In genomic region chr17:12090261-12090927, GRCm38 (mm10) we compare ENCODE assay signal across 23 mouse cellular contexts. TPM values are rescaled to one million over a fixed set of nuclear protein-coding genes. Genes with fewer than 3 reads are reported as not detected.
DNase-seq lines count a peak whose midpoint lies in the region; ATAC-seq and TF ChIP-seq lines count a peak whose summit lies in the region.
"Had no signal": no experiment of that assay in that cellular context is flagged by ENCODE, and none has a peak within 500 bp of the region (broad histone marks: within the 10 kb centered on the region; RNA-seq: fewer than 3 reads in every experiment).

No protein-coding gene starts in this region.

- ATAC-seq in hindbrain, postnatal 0 days, result peak; percentile 67
- no peak for ATAC-seq in hindbrain, embryonic 14.5 days (ENCODE audit: low FRiP score)
- ATAC-seq in midbrain, postnatal 0 days (ENCODE audit: low FRiP score), result no peak
- no peak for ATAC-seq in midbrain, embryonic 15.5 days (replicated peaks)
- ATAC-seq: activated CD4-positive, CD25-positive, alpha-beta regulatory T cell, adult 4 months; forebrain, embryonic 13.5 days; forebrain, embryonic 16.5 days; intestine, embryonic 15.5 days had no signal

- H3K4me1 ChIP-seq in heart, embryonic 10.5 days, result no peaks in the 10 kb centered on the region
- H3K4me1 ChIP-seq in heart, adult 2 months (ENCODE audit: control insufficient read depth, insufficient read depth, low read length), result no peaks in the 10 kb centered on the region
- no peaks in the 10 kb centered on the region for H3K4me1 ChIP-seq in hindbrain, postnatal 0 days (ENCODE audit: insufficient read depth, low read length)
- H3K4me1 ChIP-seq in hindbrain, embryonic 14.5 days (replicated peaks; ENCODE audit: control insufficient read depth, insufficient read depth, low read length), result no peaks in the 10 kb centered on the region
- no peaks in the 10 kb centered on the region for H3K4me1 ChIP-seq in midbrain, postnatal 0 days (ENCODE audit: insufficient read depth, low read length)
- 0 out of 2 replicates have a peak, but pooled peaks cover 6% of the 10 kb centered on the region for H3K4me1 ChIP-seq in midbrain, embryonic 15.5 days
- H3K4me1 ChIP-seq: forebrain, embryonic 13.5 days; heart, embryonic 12.5 days; heart, embryonic 15.5 days; intestine, embryonic 15.5 days had no signal

- no peak for TF ChIP-seq CTCF in heart, adult 2 months (IDR thresholded peaks at IDR 0.05)
- no peak for TF ChIP-seq CTCF in hindbrain, postnatal 0 days (IDR thresholded peaks at IDR 0.05; ENCODE audit: low read depth)
- no peak for TF ChIP-seq CTCF in midbrain, postnatal 0 days (IDR thresholded peaks at IDR 0.05)

- no peak for TF ChIP-seq POLR2A in heart, adult 2 months (IDR thresholded peaks at IDR 0.05; ENCODE audit: insufficient read depth, low read depth, low read length)

- no peak overlapping the region for H3K4me2 ChIP-seq in hindbrain, postnatal 0 days (ENCODE audit: low read depth, low read length)
- no peak overlapping the region for H3K4me2 ChIP-seq in hindbrain, embryonic 14.5 days (replicated peaks)
- H3K4me2 ChIP-seq in midbrain, postnatal 0 days (ENCODE audit: low read depth, low read length, poor library complexity, severe bottlenecking), result no peak overlapping the region
- H3K4me2 ChIP-seq in midbrain, embryonic 15.5 days, result no peak overlapping the region
- H3K4me2 ChIP-seq: forebrain, embryonic 13.5 days; heart, embryonic 12.5 days; heart, embryonic 15.5 days; intestine, embryonic 15.5 days had no signal

- WGBS in heart, embryonic 10.5 days, result 57% methylated on average over 5 of the region's 5 CpGs
- WGBS in heart, adult 2 months, result 67% methylated on average over 5 of the region's 5 CpGs
- WGBS in hindbrain, postnatal 0 days, result 41% methylated on average over 5 of the region's 5 CpGs
- 60% methylated on average over 5 of the region's 5 CpGs for WGBS in hindbrain, embryonic 14.5 days
- WGBS in midbrain, postnatal 0 days, result 51% methylated on average over 5 of the region's 5 CpGs
- WGBS in midbrain, embryonic 15.5 days, result 46% methylated on average over 5 of the region's 5 CpGs

- no peaks in the 10 kb centered on the region for H3K79me2 ChIP-seq in heart, adult 2 months (replicated peaks; ENCODE audit: control insufficient read depth, insufficient read depth, low read length)

- no peaks in the 10 kb centered on the region for H3K27me3 ChIP-seq in heart, embryonic 10.5 days (ENCODE audit: insufficient read depth, poor library complexity, severe bottlenecking)
- no peaks in the 10 kb centered on the region for H3K27me3 ChIP-seq in heart, adult 2 months (ENCODE audit: control insufficient read depth, insufficient read depth, low read length)
- H3K27me3 ChIP-seq in hindbrain, postnatal 0 days (ENCODE audit: insufficient read depth, low read length), result no peaks in the 10 kb centered on the region
- no peaks in the 10 kb centered on the region for H3K27me3 ChIP-seq in hindbrain, embryonic 14.5 days (ENCODE audit: control insufficient read depth, insufficient read depth, low read length)
- no peaks in the 10 kb centered on the region for H3K27me3 ChIP-seq in midbrain, postnatal 0 days (ENCODE audit: insufficient read depth, low read length)
- H3K27me3 ChIP-seq in midbrain, embryonic 15.5 days (replicated peaks), result no peaks in the 10 kb centered on the region
- H3K27me3 ChIP-seq: forebrain, embryonic 13.5 days; heart, embryonic 12.5 days; heart, embryonic 15.5 days; intestine, embryonic 15.5 days had no signal

- H3K9ac ChIP-seq in heart, adult 2 months (ENCODE audit: low read depth, low read length), result no peak overlapping the region
- no peak overlapping the region for H3K9ac ChIP-seq in hindbrain, postnatal 0 days (replicated peaks; ENCODE audit: low read length)
- H3K9ac ChIP-seq in hindbrain, embryonic 14.5 days, result no peak overlapping the region
- no peak overlapping the region for H3K9ac ChIP-seq in midbrain, postnatal 0 days (replicated peaks; ENCODE audit: low read length, poor library complexity, severe bottlenecking)
- H3K9ac ChIP-seq in midbrain, embryonic 15.5 days, result no peak overlapping the region
- H3K9ac ChIP-seq: forebrain, embryonic 13.5 days; heart, embryonic 12.5 days; heart, embryonic 15.5 days; intestine, embryonic 15.5 days had no signal

- no peak for TF ChIP-seq EP300 in heart, adult 2 months (IDR thresholded peaks at IDR 0.05; ENCODE audit: insufficient read depth, low read depth, low read length)

- intact Hi-C loops in heart, adult 2 months (cut with DNase I), result no loop called here

- no peak overlapping the region for H3K4me3 ChIP-seq in heart, embryonic 10.5 days
- H3K4me3 ChIP-seq in heart, adult 2 months, result no peak overlapping the region
- no peak overlapping the region for H3K4me3 ChIP-seq in hindbrain, postnatal 0 days (ENCODE audit: low read length)
- no peak overlapping the region for H3K4me3 ChIP-seq in hindbrain, embryonic 14.5 days (replicated peaks; ENCODE audit: low read length)
- H3K4me3 ChIP-seq in midbrain, postnatal 0 days (ENCODE audit: low read depth, low read length), result no peak overlapping the region
- no peak overlapping the region for H3K4me3 ChIP-seq in midbrain, embryonic 15.5 days
- H3K4me3 ChIP-seq: forebrain, embryonic 10.5 days; forebrain, embryonic 13.5 days; heart, embryonic 12.5 days; heart, embryonic 15.5 days; intestine, embryonic 15.5 days had no signal

- DNase-seq in cerebellum, postnatal 10 days, result peak; percentile 76 to 85
- DNase-seq in cerebellum, adult 8-10 months, result no peak
- peak; percentile 70 for DNase-seq in heart, embryonic 10.5 days (ENCODE audit: low spot score)
- no peak for DNase-seq in heart, adult 2 months
- DNase-seq in hindbrain, postnatal 0 days (ENCODE audit: low spot score), result peak; percentile 51
- DNase-seq in hindbrain, embryonic 14.5 days (ENCODE audit: low spot score), result no peak
- peak; percentile 62 for DNase-seq in midbrain, postnatal 0 days (ENCODE audit: low spot score)
- DNase-seq: adrenal gland, adult 8-10 months; adrenal gland, postnatal 25 days; cerebellum, adult 9-10 months; gastrocnemius, postnatal 10 days; gastrocnemius, postnatal 36 days; heart, postnatal 10 days; heart, postnatal 36 days; kidney, adult 11 months had no signal

- no peak overlapping the region for H3K27ac ChIP-seq in heart, embryonic 10.5 days
- no peak overlapping the region for H3K27ac ChIP-seq in heart, adult 2 months
- no peak overlapping the region for H3K27ac ChIP-seq in hindbrain, postnatal 0 days
- H3K27ac ChIP-seq in hindbrain, embryonic 14.5 days, result no peak overlapping the region
- no peak overlapping the region for H3K27ac ChIP-seq in midbrain, postnatal 0 days (ENCODE audit: low read depth, low read length)
- no peak overlapping the region for H3K27ac ChIP-seq in midbrain, embryonic 15.5 days
- H3K27ac ChIP-seq: forebrain, embryonic 10.5 days; forebrain, embryonic 13.5 days; heart, embryonic 15.5 days; intestine, embryonic 15.5 days had no signal

- no peaks in the 10 kb centered on the region for H3K36me3 ChIP-seq in heart, embryonic 10.5 days
- H3K36me3 ChIP-seq in heart, adult 2 months (ENCODE audit: control insufficient read depth, insufficient read depth, low read length), result no peaks in the 10 kb centered on the region
- H3K36me3 ChIP-seq in hindbrain, postnatal 0 days (ENCODE audit: insufficient read depth, low read length), result no peaks in the 10 kb centered on the region
- H3K36me3 ChIP-seq in hindbrain, embryonic 14.5 days (replicated peaks; ENCODE audit: control insufficient read depth, insufficient read depth), result no peaks in the 10 kb centered on the region
- no peaks in the 10 kb centered on the region for H3K36me3 ChIP-seq in midbrain, postnatal 0 days (ENCODE audit: insufficient read depth, low read length)
- no peaks in the 10 kb centered on the region for H3K36me3 ChIP-seq in midbrain, embryonic 15.5 days (replicated peaks)
- H3K36me3 ChIP-seq: forebrain, embryonic 10.5 days; heart, embryonic 12.5 days; heart, embryonic 15.5 days; intestine, embryonic 15.5 days had no signal

- H3K9me3 ChIP-seq in heart, embryonic 10.5 days, result no peaks in the 10 kb centered on the region
- H3K9me3 ChIP-seq in hindbrain, postnatal 0 days (ENCODE audit: low read length), result no peaks in the 10 kb centered on the region
- H3K9me3 ChIP-seq in hindbrain, embryonic 14.5 days (ENCODE audit: control insufficient read depth, low read length), result no peaks in the 10 kb centered on the region
- H3K9me3 ChIP-seq in midbrain, postnatal 0 days (ENCODE audit: low read length), result no peaks in the 10 kb centered on the region
- no peaks in the 10 kb centered on the region for H3K9me3 ChIP-seq in midbrain, embryonic 15.5 days
- H3K9me3 ChIP-seq: forebrain, embryonic 10.5 days; forebrain, embryonic 13.5 days; heart, embryonic 12.5 days; heart, embryonic 15.5 days; intestine, embryonic 15.5 days had no signal

RNA-seq across cellular contexts. Expression of gene Agpat4, which starts 28.1 kb away (rescaled TPM):
- 26.6 and 32.5 TPM in 2 replicates for polyA plus RNA-seq in heart, embryonic 10.5 days (2016; fragmentation: Nextera tagmentation; extraction: Ambion mirVana)
- 1 to 10 TPM; 4.4 to 5.3 TPM for total RNA-seq in heart, adult 2 months (2021)
- polyA plus RNA-seq in heart, adult 2 months (2012; rRNA removed), result 4.8 and 5.2 TPM in 2 replicates
- 53.6 and 59.3 TPM in 2 replicates for total RNA-seq in hindbrain, postnatal 0 days (2014; rRNA removed)
- 56.6 and 61.5 TPM in 2 replicates for polyA plus RNA-seq in hindbrain, postnatal 0 days (2015; fragmentation: Nextera tagmentation; extraction: Ambion mirVana)
- polyA plus RNA-seq in hindbrain, embryonic 14.5 days (2014; fragmentation: Nextera tagmentation; extraction: Ambion mirVana), result 36.1 and 38.2 TPM in 2 replicates
- 43.2 and 47.7 TPM in 2 replicates for total RNA-seq in midbrain, postnatal 0 days (2014; rRNA removed)
- 56.4 and 58.2 TPM in 2 replicates for polyA plus RNA-seq in midbrain, postnatal 0 days (2015; fragmentation: Nextera tagmentation; extraction: Ambion mirVana)
- 62.0 and 65.7 TPM in 2 replicates for polyA plus RNA-seq in midbrain, embryonic 15.5 days (2015; fragmentation: Nextera tagmentation; extraction: Ambion mirVana)

Comparison
In these comparisons a context has a peak if more than half of its experiments do, and no peak if none do; other contexts are left out.
1. DNase-seq: peak in cerebellum, postnatal 10 days (2 of 2), heart, embryonic 10.5 days (single experiment), hindbrain, postnatal 0 days (single experiment) and midbrain, postnatal 0 days (single experiment); none in cerebellum, adult 8-10 months (single experiment), heart, adult 2 months (0 of 2) and hindbrain, embryonic 14.5 days (single experiment).